Comparison of ENCODE assay signal across 28 mouse cellular contexts in the genomic region with DNA sequence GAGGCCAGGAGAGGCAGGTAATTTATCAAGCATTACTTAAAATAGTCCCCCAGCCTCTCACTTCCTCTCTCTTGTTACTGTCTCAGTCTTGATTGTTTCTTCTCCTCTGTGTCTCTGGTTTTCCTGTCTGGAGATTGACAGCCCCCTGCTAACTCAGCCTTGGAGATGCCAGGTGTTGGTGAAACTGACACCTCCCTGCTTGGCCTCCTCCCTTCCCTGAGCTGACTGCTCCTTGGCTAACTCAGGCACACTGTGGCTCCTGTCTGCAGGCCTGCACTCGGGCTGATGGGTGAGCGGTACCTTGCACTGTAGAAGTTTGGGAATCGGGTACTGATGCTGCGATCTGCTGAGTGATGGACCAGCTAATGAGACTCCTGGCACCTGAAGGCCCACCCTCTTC.
A peak's percentile ranks its signal among the peaks of the same experiment; 100 is the strongest.
DNase-seq lines count a peak whose midpoint lies in the region; ATAC-seq and TF ChIP-seq lines count a peak whose summit lies in the region.
"Had no signal": no experiment of that assay in that cellular context is flagged by ENCODE, and none has a peak within 500 bp of the region (broad histone marks: within the 10 kb centered on the region; RNA-seq: fewer than 3 reads in every experiment).

No protein-coding gene starts in this region.

- H3K4me1 ChIP-seq in kidney, embryonic 14.5 days (ENCODE audit: control insufficient read depth, insufficient read depth, low read length) = 0 out of 2 replicates have a peak, but pooled peaks cover 2% of the 10 kb centered on the region
- no peaks in the 10 kb centered on the region for H3K4me1 ChIP-seq in lung, embryonic 14.5 days (ENCODE audit: insufficient read depth)
- no peaks in the 10 kb centered on the region for H3K4me1 ChIP-seq in lung, adult 2 months (ENCODE audit: control insufficient read depth, insufficient read depth, low read length)
- H3K4me1 ChIP-seq: heart, embryonic 12.5 days; heart, embryonic 15.5 days had no signal

- no peak overlapping the region for H3K4me2 ChIP-seq in kidney, embryonic 14.5 days (replicated peaks; ENCODE audit: low read depth, low read length)
- H3K4me2 ChIP-seq in lung, embryonic 14.5 days = no peak overlapping the region
- H3K4me2 ChIP-seq: embryonic facial prominence, embryonic 15.5 days; heart, embryonic 12.5 days; heart, embryonic 15.5 days; hindbrain, embryonic 14.5 days had no signal

- 25% methylated on average over 4 of the region's 4 CpGs for WGBS in kidney, embryonic 14.5 days
- 34% methylated on average over 4 of the region's 4 CpGs for WGBS in lung, embryonic 14.5 days
- 51% methylated on average over 4 of the region's 4 CpGs for WGBS in lung, adult 2 months

- H3K4me3 ChIP-seq in gastrocnemius, adult 2 months = no peak overlapping the region
- no peak overlapping the region for H3K4me3 ChIP-seq in kidney, embryonic 14.5 days (ENCODE audit: low read length)
- H3K4me3 ChIP-seq in lung, embryonic 14.5 days (ENCODE audit: low read depth, low read length) = no peak overlapping the region
- no peak overlapping the region for H3K4me3 ChIP-seq in lung, adult 2 months (replicated peaks; ENCODE audit: extremely low read depth, low read depth, low read length)
- H3K4me3 ChIP-seq: embryonic facial prominence, embryonic 15.5 days; heart, embryonic 12.5 days; heart, embryonic 15.5 days had no signal

- intact Hi-C loops in gastrocnemius, adult 2 months (cut with DNase I) = loop anchor here (2.0 kb wide), 1 partner anchor 62 kb away; no protein-coding TSS in a partner anchor

- peak; percentile 60 for DNase-seq in gastrocnemius, adult 2 months
- no peak for DNase-seq in gastrocnemius, postnatal 4 days (ENCODE audit: low spot score in 2 of 2)
- no peak for DNase-seq in kidney, adult 8-10 months
- peak; percentile 15 for DNase-seq in lung, embryonic 14.5 days
- no peak for DNase-seq in lung, adult 2 months
- no peak for DNase-seq in spleen, postnatal 4 days (ENCODE audit: low spot score in 2 of 2)
- DNase-seq: adrenal gland, adult 8-10 months; adrenal gland, postnatal 25 days; cerebellum, adult 11-12 months; cerebellum, adult 8-10 months; cerebellum, postnatal 10 days; cerebellum, postnatal 36 days; embryo, embryonic 11 days; forebrain, postnatal 0 days; gastrocnemius, postnatal 14 days; heart, adult 18-20 months; heart, postnatal 10 days; heart, postnatal 4 days had no signal

- H3K9me3 ChIP-seq in kidney, embryonic 14.5 days (ENCODE audit: control insufficient read depth, low read length) = no peaks in the 10 kb centered on the region
- no peaks in the 10 kb centered on the region for H3K9me3 ChIP-seq in lung, embryonic 14.5 days (ENCODE audit: low read depth, low read length)
- H3K9me3 ChIP-seq: embryonic facial prominence, embryonic 15.5 days; heart, embryonic 12.5 days; heart, embryonic 15.5 days had no signal

- peak; percentile 73; the same call in 1 of the 2 replicates for ATAC-seq in kidney, embryonic 14.5 days (ENCODE audit: low FRiP score, low TSS enrichment)
- ATAC-seq in lung, embryonic 14.5 days (ENCODE audit: insufficient read depth) = no peak
- ATAC-seq: activated CD4-positive, CD25-positive, alpha-beta regulatory T cell, adult 4 months; forebrain, embryonic 14.5 days; forebrain, postnatal 0 days; hindbrain, postnatal 0 days; inflammation-experienced regulatory T-cells, adult 6 months; intestine, embryonic 16.5 days had no signal

- no peaks in the 10 kb centered on the region for H3K36me3 ChIP-seq in kidney, embryonic 14.5 days (ENCODE audit: control insufficient read depth, insufficient read depth, low read length)
- no peaks in the 10 kb centered on the region for H3K36me3 ChIP-seq in lung, embryonic 14.5 days (ENCODE audit: insufficient read depth)
- H3K36me3 ChIP-seq: embryonic facial prominence, embryonic 15.5 days; heart, embryonic 12.5 days; heart, embryonic 15.5 days had no signal

- no peaks in the 10 kb centered on the region for H3K27me3 ChIP-seq in kidney, embryonic 14.5 days (ENCODE audit: control insufficient read depth, insufficient read depth, low read length)
- H3K27me3 ChIP-seq in lung, embryonic 14.5 days (ENCODE audit: insufficient read depth, low read length) = no peaks in the 10 kb centered on the region
- H3K27me3 ChIP-seq: embryonic facial prominence, embryonic 15.5 days; heart, embryonic 15.5 days had no signal

- peak overlapping the region; percentile 49 for H3K27ac ChIP-seq in gastrocnemius, adult 2 months
- H3K27ac ChIP-seq in kidney, embryonic 14.5 days (ENCODE audit: low read depth, low read length) = no peak overlapping the region
- no peak overlapping the region for H3K27ac ChIP-seq in lung, embryonic 14.5 days (ENCODE audit: low read depth)
- H3K27ac ChIP-seq: embryonic facial prominence, embryonic 15.5 days; heart, embryonic 15.5 days; hindbrain, embryonic 14.5 days; hindbrain, postnatal 0 days had no signal

- no peak for TF ChIP-seq CTCF in gastrocnemius, adult 2 months (IDR thresholded peaks at IDR 0.05)
- no peak for TF ChIP-seq CTCF in lung, embryonic 14.5 days (IDR thresholded peaks at IDR 0.05; ENCODE audit: low read depth)
- no peak for TF ChIP-seq CTCF in lung, adult 2 months (IDR thresholded peaks at IDR 0.05; ENCODE audit: insufficient read depth, low read length)

- TF ChIP-seq POLR2A in lung, adult 2 months (IDR thresholded peaks at IDR 0.05; ENCODE audit: borderline replicate concordance, extremely low read depth, low read depth, low read length) = no peak

- no peak overlapping the region for H3K9ac ChIP-seq in kidney, embryonic 14.5 days (ENCODE audit: low read depth, low read length)
- no peak overlapping the region for H3K9ac ChIP-seq in lung, embryonic 14.5 days
- H3K9ac ChIP-seq: embryonic facial prominence, embryonic 15.5 days; forebrain, postnatal 0 days; heart, embryonic 12.5 days; heart, embryonic 15.5 days; hindbrain, embryonic 14.5 days had no signal

Comparison
In these comparisons a context has a peak if more than half of its experiments do, and no peak if none do; other contexts are left out.
1. DNase-seq: peak in gastrocnemius, adult 2 months (single experiment) and lung, embryonic 14.5 days (single experiment); none in gastrocnemius, postnatal 4 days (0 of 2), kidney, adult 8-10 months (0 of 2), lung, adult 2 months (single experiment) and spleen, postnatal 4 days (0 of 2).